Mouse (Mus musculus) MEL (cell line): ENCODE results near the gene H13.

Source experiments
- CTCF ChIP-seq, 3 experiments: IDR thresholded peaks in 2 of 3; conservative IDR thresholded peaks in 1 of 3; 2 replicates each; pipeline ENCODE4 v1.5.1; 2011 to 2012; ENCODE audit warnings: low read length in 3 of 3, low read depth in 2 of 3, mild to moderate bottlenecking in 2 of 3, improper control_type of control experiment in 1 of 3, inconsistent platforms in 1 of 3, mixed read lengths in 1 of 3, moderate library complexity in 1 of 3; ENCODE audit not compliant: control insufficient read depth in 1 of 3, insufficient read depth in 1 of 3, poor library complexity in 1 of 3, severe bottlenecking in 1 of 3
- EP300 ChIP-seq, 2 experiments: IDR thresholded peaks; 2 replicates each; pipeline ENCODE4 v1.6.1; 2011; ENCODE audit warnings: improper control_type of control experiment in 2 of 2, low read length in 2 of 2, low read depth in 1 of 2, mild to moderate bottlenecking in 1 of 2
- GABPA ChIP-seq: IDR thresholded peaks from 2 replicates; pipeline ENCODE4 v1.6.1; 2012; ENCODE audit warnings: low read depth, mild to moderate bottlenecking, inconsistent platforms, low read length, improper control_type of control experiment, moderate library complexity
- GATA1 ChIP-seq: IDR thresholded peaks from 2 replicates; pipeline ENCODE4 v1.6.1; 2011; ENCODE audit warnings: low read depth, low read length, improper control_type of control experiment
- MAZ ChIP-seq: IDR thresholded peaks from 2 replicates; pipeline ENCODE4 v1.6.1; 2012; ENCODE audit warnings: low read depth, mild to moderate bottlenecking, inconsistent platforms, low read length, improper control_type of control experiment
- NRF1 ChIP-seq: IDR thresholded peaks from 2 replicates; pipeline ENCODE4 v1.6.1; 2014; ENCODE audit warnings: low read depth, mild to moderate bottlenecking, inconsistent platforms, low read length, improper control_type of control experiment, moderate library complexity; ENCODE audit not compliant: poor library complexity, insufficient read depth, severe bottlenecking
- RAD21 ChIP-seq: IDR thresholded peaks from 2 replicates; pipeline ENCODE4 v1.6.1; 2011; ENCODE audit warnings: mild to moderate bottlenecking, low read depth, low read length, improper control_type of control experiment
- UBTF ChIP-seq: IDR thresholded peaks from 2 replicates; pipeline ENCODE4 v1.6.1; 2012; ENCODE audit warnings: low read depth, mild to moderate bottlenecking, inconsistent platforms, low read length, improper control_type of control experiment, moderate library complexity, borderline replicate concordance; ENCODE audit not compliant: insufficient read depth

GRCm38 (mm10) chr2:152737306-152738221, 68.3 kb downstream of the H13 start:
- no peak for TF ChIP-seq EP300 (IDR thresholded peaks at IDR 0.05; ENCODE audit: low read depth in 1 of 2, low read length in 2 of 2)
- no peak for TF ChIP-seq RAD21
- TF ChIP-seq NRF1 = no peak
- TF ChIP-seq MAZ = no peak
- TF ChIP-seq GATA1 = no peak; the same call in 1 of the 2 replicates
- no peak for TF ChIP-seq GABPA
- no peak for TF ChIP-seq UBTF
- no peak for TF ChIP-seq CTCF (IDR thresholded peaks at IDR 0.05 in 2 of 3, conservative IDR thresholded peaks at IDR 0.05 in 1 of 3; ENCODE audit: control insufficient read depth in 1 of 3, insufficient read depth in 1 of 3, low read depth in 2 of 3, low read length in 3 of 3, poor library complexity in 1 of 3, severe bottlenecking in 1 of 3)
